Mouse (Mus musculus) brain, embryonic 18.5 days (tissue): Measurements from ENCODE around the gene Shh.

Experiments used
- DNase-seq: peaks from one replicate; pipeline ENCODE4 v3.0.0-alpha.2; 2012; ENCODE audit warnings: low read depth, low spot score

Shh gene

DNA sequence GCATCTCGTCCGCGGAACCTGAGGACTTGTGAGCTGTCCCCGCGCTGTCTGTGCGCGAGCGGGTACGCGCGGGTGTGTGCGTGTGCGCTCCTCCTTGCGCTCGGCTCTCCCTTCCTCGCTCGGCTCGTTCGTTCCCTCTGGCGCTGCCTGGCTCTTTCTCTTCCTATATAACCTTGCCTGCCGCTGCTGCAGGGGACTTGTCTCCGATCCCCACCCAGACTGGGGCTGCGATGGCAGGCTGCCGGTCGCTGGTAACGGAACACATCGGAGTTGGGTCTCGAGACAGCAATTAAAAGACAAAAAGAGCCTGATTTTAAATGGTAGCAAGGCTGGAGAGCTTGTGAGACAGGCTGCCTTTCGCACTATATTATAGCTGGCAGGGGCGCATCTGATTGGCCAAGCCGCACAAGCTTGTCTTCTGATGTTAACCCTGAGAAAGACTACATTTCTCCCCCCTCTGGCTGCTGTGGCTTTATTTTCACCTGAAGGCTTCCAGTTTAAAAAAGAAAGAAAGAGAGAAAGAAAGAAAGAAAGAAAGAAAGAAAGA, at the start of gene Shh:
TSS of gene Shh (minus strand) at position 497 of the 547 bp plus-strand sequence.
- DNase-seq: no peak

- no peak for DNase-seq
Observed at GRCm38 (mm10) chr5:28500792-28501439, 33.9 kb upstream of the Shh start.

GRCm38 (mm10) chr5:28498846-28499245, 31.8 kb upstream of the Shh start:
- no peak for DNase-seq

DNA sequence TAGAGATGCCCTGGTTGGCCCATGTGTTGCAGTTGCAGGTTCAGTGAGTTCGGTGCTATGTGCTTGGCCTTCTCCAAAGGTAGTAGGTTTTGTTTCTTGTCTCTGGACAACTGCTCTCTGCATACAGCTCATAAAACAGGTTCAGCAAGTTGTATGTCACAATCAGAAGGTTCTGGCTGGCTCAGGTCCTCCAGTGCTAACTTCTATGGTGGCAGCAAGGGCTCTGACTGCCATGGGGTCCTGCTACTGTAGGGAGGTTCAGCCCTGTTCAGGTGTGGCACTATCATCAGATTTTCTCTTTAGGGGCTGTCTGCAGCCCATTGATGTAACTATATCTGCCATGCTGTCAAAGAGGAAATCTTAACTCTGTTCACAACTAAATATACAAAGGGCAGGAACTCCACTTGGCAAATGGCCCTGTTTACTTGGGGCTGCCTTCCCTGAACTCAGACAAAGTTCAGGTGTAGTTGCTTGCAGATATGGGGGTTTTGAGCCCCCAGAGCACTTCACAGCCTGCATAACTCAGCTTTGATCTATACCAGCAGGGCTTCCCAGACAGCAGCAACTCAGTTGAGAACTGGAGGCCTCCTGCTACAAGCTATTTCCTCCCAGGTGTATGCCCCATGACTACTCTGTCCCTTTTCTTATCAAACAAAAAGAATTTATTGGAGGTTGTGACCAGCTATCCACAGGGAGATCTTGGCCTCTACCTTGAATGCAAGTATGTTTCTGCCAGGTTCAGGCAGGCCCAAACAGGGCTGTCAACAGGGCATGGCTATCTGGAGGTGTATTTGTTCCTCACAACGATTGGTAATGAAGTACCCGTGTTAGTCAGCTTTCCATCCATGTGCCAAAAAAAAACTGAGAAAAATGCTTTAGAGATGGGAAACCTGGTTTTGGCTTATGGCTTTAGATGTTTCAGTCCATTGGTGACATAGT, 28.9 kb upstream of the Shh start:
- no peak for DNase-seq

DNA sequence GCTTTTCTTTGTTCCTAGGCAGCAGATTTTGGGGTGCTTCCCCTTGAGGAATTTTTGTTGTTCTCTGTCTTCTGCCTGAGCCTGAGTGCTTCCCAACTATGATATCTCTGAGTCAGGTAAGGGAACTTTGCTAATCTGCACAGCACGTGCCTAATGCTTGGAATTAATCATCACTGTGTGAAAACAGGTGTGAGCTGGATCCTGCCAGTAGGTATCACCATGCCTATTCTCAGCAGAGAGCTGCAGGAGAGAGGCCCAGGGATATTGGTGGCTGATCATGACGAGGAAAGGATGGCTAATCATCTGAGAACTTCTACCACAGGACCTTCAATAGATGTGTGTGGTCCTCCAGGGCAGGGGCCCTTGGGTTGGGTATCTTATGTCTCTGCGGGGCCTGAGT, 26.5 kb upstream of the Shh start:
- no peak for DNase-seq

- DNase-seq: no peak
Observed at GRCm38 (mm10) chr5:28482991-28483390, 15.9 kb upstream of the Shh start.

DNA sequence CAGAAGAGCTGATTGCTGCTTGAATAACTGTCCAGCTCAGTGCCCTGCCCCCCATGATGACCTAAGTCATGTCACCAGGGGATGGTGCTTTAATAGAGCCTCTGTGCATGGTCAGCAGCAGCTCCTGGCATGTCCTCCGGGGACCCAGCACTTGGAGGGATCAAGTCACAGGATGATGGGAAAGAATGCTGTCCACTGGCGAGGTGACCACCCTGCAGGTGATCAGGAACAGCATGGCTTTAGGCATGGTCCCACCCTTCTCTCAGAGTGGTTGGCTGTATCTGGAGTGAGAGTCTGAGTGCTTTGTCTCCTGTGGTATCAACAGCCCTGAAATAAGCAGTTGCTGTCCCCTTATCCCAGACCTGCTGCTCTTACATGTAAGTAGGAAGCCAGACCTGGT, 14.7 kb upstream of the Shh start:
- no peak for DNase-seq

DNA sequence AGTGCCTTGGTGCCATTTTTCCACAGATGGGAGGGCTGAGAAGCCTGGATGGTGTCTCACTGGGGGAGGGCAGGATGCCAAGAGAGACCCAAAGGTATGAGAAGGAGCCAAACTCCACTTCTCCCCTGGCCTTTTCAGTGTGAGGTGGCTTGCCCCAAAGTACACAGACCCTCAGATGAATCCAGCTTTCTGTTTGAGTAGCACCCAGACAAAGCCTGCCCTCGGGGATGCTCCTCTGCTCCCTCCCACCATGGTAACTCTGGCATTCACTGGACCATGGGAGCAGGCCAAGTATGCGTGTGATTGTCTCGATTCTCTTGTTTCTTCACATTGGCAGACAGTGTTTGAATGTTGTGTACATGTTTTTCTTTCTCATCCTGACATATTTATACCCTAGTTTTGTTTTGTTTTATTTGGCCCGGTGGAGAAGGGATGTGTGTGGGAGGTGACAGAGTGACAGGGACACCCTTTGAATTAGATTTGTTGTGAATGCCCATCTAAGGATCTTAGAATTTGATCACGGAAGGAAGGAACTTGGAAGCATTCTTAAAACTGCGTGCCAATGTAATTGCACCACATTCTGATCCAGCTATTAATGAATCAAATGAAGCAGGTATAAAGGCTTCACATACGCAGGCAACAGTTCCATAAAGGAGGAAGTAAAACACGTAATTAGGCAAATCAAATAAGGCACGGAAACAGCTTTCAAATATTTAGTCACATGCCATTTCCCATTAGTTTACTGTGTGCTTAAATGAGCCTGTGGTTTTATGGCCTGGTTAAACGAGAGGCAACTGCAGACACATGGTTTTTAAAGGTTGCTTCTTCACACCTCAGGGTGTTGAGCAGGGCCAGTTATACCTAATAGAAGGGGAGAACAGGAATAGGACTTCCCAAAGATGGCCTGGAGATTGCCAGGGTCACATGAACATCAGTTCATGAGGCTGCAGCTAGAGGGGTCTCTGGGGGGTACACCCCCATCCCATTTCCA, 9.6 kb upstream of the Shh start:
- DNase-seq: no peak

DNA sequence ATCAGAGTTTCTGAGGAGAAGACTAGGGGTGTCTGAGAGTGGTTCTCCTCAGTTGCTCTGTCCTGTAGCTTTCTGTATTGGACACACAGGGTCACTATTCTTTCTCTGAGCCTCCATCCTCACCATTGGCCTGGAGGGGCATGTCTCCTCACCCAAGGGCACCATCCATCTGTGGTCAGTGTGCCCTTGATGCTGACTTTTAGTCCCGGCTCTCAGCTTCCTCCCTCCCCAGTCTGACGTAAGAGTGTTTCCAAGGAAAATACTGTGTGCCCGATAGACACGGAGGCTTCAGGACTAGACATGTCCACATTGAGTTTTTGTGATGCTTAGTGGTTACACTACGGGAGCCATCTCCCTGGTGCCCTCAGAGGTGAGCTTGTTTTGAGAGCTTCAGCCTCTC, 6.5 kb upstream of the Shh start:
- no peak for DNase-seq

- DNase-seq: no peak
Observed at GRCm38 (mm10) chr5:28469525-28470202, 2.6 kb upstream of the Shh start.

DNA sequence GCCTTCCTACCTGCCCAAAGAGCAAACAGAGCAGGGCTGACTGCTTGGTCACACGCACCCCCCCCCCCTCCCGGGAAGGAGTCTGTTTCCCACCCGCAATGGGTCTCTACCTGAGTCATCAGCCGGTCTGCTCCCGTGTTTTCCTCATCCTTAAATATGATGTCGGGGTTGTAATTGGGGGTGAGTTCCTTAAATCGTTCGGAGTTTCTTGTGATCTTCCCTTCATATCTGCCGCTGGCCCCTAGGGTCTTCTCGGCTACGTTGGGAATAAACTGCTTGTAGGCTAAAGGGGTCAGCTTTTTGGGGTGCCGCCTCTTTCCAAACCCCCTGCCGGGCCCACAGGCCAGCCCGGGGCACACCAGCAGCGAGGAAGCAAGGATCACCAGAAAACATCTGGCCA, 705 bp downstream of the Shh start:
- no peak for DNase-seq

- DNase-seq: no peak
Observed at GRCm38 (mm10) chr5:28465526-28465925, 1.5 kb downstream of the Shh start.

DNA sequence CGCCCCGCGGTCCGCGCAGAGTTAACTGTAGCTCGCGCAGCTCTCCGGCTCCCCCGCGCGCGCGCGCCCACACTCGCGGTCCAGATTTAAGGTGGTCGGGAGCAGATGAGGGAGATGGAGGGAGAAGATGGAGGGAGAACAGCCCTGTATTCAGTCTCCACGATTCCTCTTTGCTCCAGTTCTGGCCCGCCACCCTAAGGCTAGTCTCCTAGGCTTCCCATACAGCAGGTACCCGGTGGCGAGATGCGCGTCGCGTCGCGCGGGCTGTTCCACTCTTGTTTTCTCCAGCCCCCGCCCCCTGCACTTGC, 2.0 kb downstream of the Shh start:
- no peak for DNase-seq

GRCm38 (mm10) chr5:28464361-28465098, 2.5 kb downstream of the Shh start:
- DNase-seq: no peak

- no peak for DNase-seq
Observed at GRCm38 (mm10) chr5:28463656-28464055, 3.4 kb downstream of the Shh start.

GRCm38 (mm10) chr5:28462741-28463590, 4.1 kb downstream of the Shh start:
- no peak for DNase-seq

GRCm38 (mm10) chr5:28461376-28461775, 5.7 kb downstream of the Shh start:
- no peak for DNase-seq

GRCm38 (mm10) chr5:28460556-28461350, 6.3 kb downstream of the Shh start:
- DNase-seq: no peak
